ENCODE assay signal across 10 mouse cellular contexts in the genomic region with DNA sequence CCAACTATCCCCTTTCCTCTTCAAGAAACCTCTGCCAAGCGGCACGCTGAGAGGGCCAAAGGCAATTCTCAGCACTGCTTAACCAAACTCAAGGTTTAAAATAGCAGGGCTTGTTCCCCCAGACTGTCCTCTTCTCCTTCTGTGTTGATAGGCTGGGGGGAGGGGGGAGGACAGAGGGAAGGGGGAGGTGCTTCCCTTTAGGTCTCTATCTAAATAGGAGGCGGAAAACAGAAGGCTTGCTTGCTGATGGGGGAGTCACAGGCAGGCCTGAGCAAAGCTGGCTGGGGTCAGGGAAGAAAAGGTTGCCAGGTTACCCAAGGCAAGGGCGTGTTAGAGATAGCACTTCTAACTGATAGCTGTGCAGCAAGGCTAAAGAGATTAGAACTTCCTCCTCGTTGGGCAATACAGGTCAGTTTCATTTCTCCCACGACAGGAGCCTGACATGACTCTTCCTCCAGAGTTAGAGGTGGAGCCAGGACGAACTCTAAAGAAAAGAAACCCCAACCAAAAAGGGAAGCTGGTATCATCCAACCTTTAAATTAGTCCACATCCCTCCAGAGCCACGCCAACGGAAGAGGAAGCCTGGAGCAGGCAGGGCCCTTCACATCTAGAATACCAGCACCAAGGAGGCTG. TPM values are rescaled to one million over a fixed set of nuclear protein-coding genes. Genes with fewer than 3 reads are reported as not detected.
DNase-seq lines count a peak whose midpoint lies in the region; ATAC-seq and TF ChIP-seq lines count a peak whose summit lies in the region.
"Had no signal": no experiment of that assay in that cellular context is flagged by ENCODE, and none has a peak within 500 bp of the region (broad histone marks: within the 10 kb centered on the region; RNA-seq: fewer than 3 reads in every experiment).

No protein-coding gene starts in this region.

- 0 out of 2 replicates have a peak, but pooled peaks have one; percentile 35 for TF ChIP-seq EP300 in ES-Bruce4 (IDR thresholded peaks at IDR 0.05; ENCODE audit: insufficient read depth, low read depth, low read length)

- 54% methylated on average over 9 of the region's 9 CpGs for WGBS in hindbrain, embryonic 10.5 days
- WGBS in hindbrain, embryonic 14.5 days = 56% methylated on average over 9 of the region's 9 CpGs
- WGBS in heart, embryonic 14.5 days = 2% methylated on average over 9 of the region's 9 CpGs
- 43% methylated on average over 9 of the region's 9 CpGs for WGBS in kidney, embryonic 14.5 days
- 58% methylated on average over 9 of the region's 9 CpGs for WGBS in hindbrain, embryonic 13.5 days

- no peaks in the 10 kb centered on the region for H3K9me3 ChIP-seq in hindbrain, embryonic 10.5 days
- H3K9me3 ChIP-seq in hindbrain, embryonic 14.5 days (ENCODE audit: control insufficient read depth, low read length) = no peaks in the 10 kb centered on the region
- no peaks in the 10 kb centered on the region for H3K9me3 ChIP-seq in ES-Bruce4 (replicated peaks; ENCODE audit: control insufficient read depth, insufficient read depth, low read length, poor library complexity, severe bottlenecking)
- no peaks in the 10 kb centered on the region for H3K9me3 ChIP-seq in heart, embryonic 14.5 days (ENCODE audit: control insufficient read depth, low read length)
- no peaks in the 10 kb centered on the region for H3K9me3 ChIP-seq in kidney, embryonic 14.5 days (ENCODE audit: control insufficient read depth, low read length)
- no peaks in the 10 kb centered on the region for H3K9me3 ChIP-seq in hindbrain, embryonic 13.5 days
- H3K9me3 ChIP-seq: embryonic facial prominence, embryonic 12.5 days had no signal

- ATAC-seq in hindbrain, embryonic 14.5 days (ENCODE audit: low FRiP score) = no peak
- ATAC-seq in heart, embryonic 14.5 days (ENCODE audit: insufficient number of reproducible peaks, insufficient read depth, low FRiP score, low read depth) = peak; percentile 70
- ATAC-seq in megakaryocyte, adult 5-6 weeks (ENCODE audit: poor library complexity, severe bottlenecking) = peak; percentile 87
- no peak for ATAC-seq in cerebellum, adult (ENCODE audit: insufficient number of reproducible peaks, low FRiP score, low TSS enrichment)
- ATAC-seq in kidney, embryonic 14.5 days (ENCODE audit: low FRiP score, low TSS enrichment) = no peak; the same call in 1 of the 2 replicates
- ATAC-seq in hindbrain, embryonic 13.5 days (ENCODE audit: low FRiP score) = no peak

- H3K36me3 ChIP-seq in hindbrain, embryonic 10.5 days = peaks cover 39% of the 10 kb centered on the region
- H3K36me3 ChIP-seq in hindbrain, embryonic 14.5 days (replicated peaks; ENCODE audit: control insufficient read depth, insufficient read depth) = no peaks in the 10 kb centered on the region
- peaks cover 18% of the 10 kb centered on the region for H3K36me3 ChIP-seq in ES-Bruce4 (ENCODE audit: control insufficient read depth, insufficient read depth, low read length, poor library complexity, severe bottlenecking)
- H3K36me3 ChIP-seq in heart, embryonic 14.5 days (ENCODE audit: control insufficient read depth, insufficient read depth, low read length) = peaks cover 7% of the 10 kb centered on the region; the same call in 1 of the 2 replicates
- H3K36me3 ChIP-seq in kidney, embryonic 14.5 days (ENCODE audit: control insufficient read depth, insufficient read depth, low read length) = no peaks in the 10 kb centered on the region; the same call in 1 of the 2 replicates
- no peaks in the 10 kb centered on the region for H3K36me3 ChIP-seq in hindbrain, embryonic 13.5 days

- TF ChIP-seq POLR2A in ES-Bruce4 (IDR thresholded peaks at IDR 0.05; ENCODE audit: insufficient read depth, low read length) = no peak

- H3K4me2 ChIP-seq in hindbrain, embryonic 14.5 days (replicated peaks) = no peak overlapping the region
- H3K4me2 ChIP-seq in heart, embryonic 14.5 days (ENCODE audit: low read length) = peak overlapping the region; percentile 46
- H3K4me2 ChIP-seq in kidney, embryonic 14.5 days (replicated peaks; ENCODE audit: low read depth, low read length) = no peak overlapping the region
- no peak overlapping the region for H3K4me2 ChIP-seq in hindbrain, embryonic 13.5 days
- H3K4me2 ChIP-seq: embryonic facial prominence, embryonic 12.5 days had no signal

- 0 out of 2 replicates have a peak overlapping the region, but pooled peaks have one; percentile 50 for H3K27ac ChIP-seq in hindbrain, embryonic 10.5 days
- H3K27ac ChIP-seq in hindbrain, embryonic 14.5 days = no peak overlapping the region
- peak overlapping the region; percentile 63 for H3K27ac ChIP-seq in ES-Bruce4 (ENCODE audit: insufficient read depth, low read length)
- H3K27ac ChIP-seq in heart, embryonic 14.5 days (replicated peaks in 1 of 2; ENCODE audit: control insufficient read depth in 1 of 2, insufficient read depth in 1 of 2, low read depth in 2 of 2, low read length in 2 of 2) = peak overlapping the region; percentile 90
- no peak overlapping the region for H3K27ac ChIP-seq in kidney, embryonic 14.5 days (ENCODE audit: low read depth, low read length)
- H3K27ac ChIP-seq in hindbrain, embryonic 13.5 days = no peak overlapping the region
- H3K27ac ChIP-seq: embryonic facial prominence, embryonic 12.5 days had no signal

- no peak overlapping the region for H3K4me3 ChIP-seq in hindbrain, embryonic 10.5 days
- no peak overlapping the region for H3K4me3 ChIP-seq in hindbrain, embryonic 14.5 days (replicated peaks; ENCODE audit: low read length)
- no peak overlapping the region for H3K4me3 ChIP-seq in ES-Bruce4 (ENCODE audit: low read depth, low read length)
- no peak overlapping the region for H3K4me3 ChIP-seq in heart, embryonic 14.5 days (ENCODE audit: control insufficient read depth in 1 of 2, insufficient read depth in 1 of 2, low read depth in 1 of 2, low read length in 2 of 2)
- no peak overlapping the region for H3K4me3 ChIP-seq in kidney, embryonic 14.5 days (ENCODE audit: low read length)
- no peak overlapping the region for H3K4me3 ChIP-seq in hindbrain, embryonic 13.5 days
- H3K4me3 ChIP-seq: embryonic facial prominence, embryonic 12.5 days had no signal

- H3K9ac ChIP-seq in hindbrain, embryonic 14.5 days = no peak overlapping the region
- H3K9ac ChIP-seq in ES-Bruce4 (ENCODE audit: low read depth, poor library complexity, severe bottlenecking) = peak overlapping the region; percentile 39; the same call in 1 of the 2 replicates
- peak overlapping the region; percentile 58 for H3K9ac ChIP-seq in heart, embryonic 14.5 days (ENCODE audit: low read length)
- no peak overlapping the region for H3K9ac ChIP-seq in kidney, embryonic 14.5 days (ENCODE audit: low read depth, low read length)
- no peak overlapping the region for H3K9ac ChIP-seq in hindbrain, embryonic 13.5 days
- H3K9ac ChIP-seq: embryonic facial prominence, embryonic 12.5 days had no signal

- no peak for DNase-seq in hindbrain, embryonic 10.5 days (ENCODE audit: low spot score)
- no peak for DNase-seq in hindbrain, embryonic 14.5 days (ENCODE audit: low spot score)
- DNase-seq: right cerebral cortex, postnatal 4 days had no signal

- no peak for TF ChIP-seq CTCF in ES-Bruce4 (IDR thresholded peaks at IDR 0.05; ENCODE audit: low read depth, low read length)

- H3K27me3 ChIP-seq in hindbrain, embryonic 10.5 days (ENCODE audit: insufficient read depth, poor library complexity, severe bottlenecking) = no peaks in the 10 kb centered on the region
- H3K27me3 ChIP-seq in hindbrain, embryonic 14.5 days (ENCODE audit: control insufficient read depth, insufficient read depth, low read length) = no peaks in the 10 kb centered on the region
- H3K27me3 ChIP-seq in ES-Bruce4 (ENCODE audit: control insufficient read depth, insufficient read depth, low read length, poor library complexity, severe bottlenecking) = no peaks in the 10 kb centered on the region
- no peaks in the 10 kb centered on the region for H3K27me3 ChIP-seq in heart, embryonic 14.5 days (ENCODE audit: control insufficient read depth, insufficient read depth, low read length)
- no peaks in the 10 kb centered on the region for H3K27me3 ChIP-seq in kidney, embryonic 14.5 days (ENCODE audit: control insufficient read depth, insufficient read depth, low read length)
- H3K27me3 ChIP-seq in hindbrain, embryonic 13.5 days = no peaks in the 10 kb centered on the region
- H3K27me3 ChIP-seq: embryonic facial prominence, embryonic 12.5 days had no signal

- H3K4me1 ChIP-seq in hindbrain, embryonic 10.5 days (replicated peaks) = peaks cover 26% of the 10 kb centered on the region
- H3K4me1 ChIP-seq in hindbrain, embryonic 14.5 days (replicated peaks; ENCODE audit: control insufficient read depth, insufficient read depth, low read length) = no peaks in the 10 kb centered on the region
- H3K4me1 ChIP-seq in ES-Bruce4 (ENCODE audit: control insufficient read depth, insufficient read depth, low read length) = peaks cover 22% of the 10 kb centered on the region
- peaks cover 42 to 63% of the 10 kb centered on the region in 2 experiments for H3K4me1 ChIP-seq in heart, embryonic 14.5 days (ENCODE audit: control insufficient read depth in 2 of 2, insufficient read depth in 2 of 2, low read length in 2 of 2)
- H3K4me1 ChIP-seq in kidney, embryonic 14.5 days (ENCODE audit: control insufficient read depth, insufficient read depth, low read length) = peaks cover 6% of the 10 kb centered on the region; the same call in 1 of the 2 replicates
- H3K4me1 ChIP-seq in hindbrain, embryonic 13.5 days (replicated peaks) = peaks cover 6% of the 10 kb centered on the region; the same call in 1 of the 2 replicates

RNA-seq across cellular contexts. Expression of gene Hk2, which starts 10.3 kb away (rescaled TPM):
- polyA plus RNA-seq in hindbrain, embryonic 10.5 days (2016; fragmentation: Nextera tagmentation; extraction: Ambion mirVana) = 18.7 and 32.0 TPM in 2 replicates
- polyA plus RNA-seq in hindbrain, embryonic 14.5 days (2014; fragmentation: Nextera tagmentation; extraction: Ambion mirVana) = 2.4 and 3.4 TPM in 2 replicates
- 78.6 and 83.0 TPM in 2 replicates for polyA plus RNA-seq in ES-Bruce4 (2011; ENCODE audit: insufficient read depth, insufficient read length, low read depth, missing spikeins)
- polyA plus RNA-seq in heart, embryonic 14.5 days (2014; fragmentation: Nextera tagmentation; extraction: Ambion mirVana) = 31.0 and 38.0 TPM in 2 replicates
- 56.7 and 64.1 TPM in 2 replicates for total RNA-seq in megakaryocyte, adult 5-6 weeks (2015)
- total RNA-seq in megakaryocyte, adult 5-6 weeks (2017) = 70.2 and 71.2 TPM in 2 replicates
- polyA plus RNA-seq in kidney, embryonic 14.5 days (2014; fragmentation: Nextera tagmentation; extraction: Ambion mirVana) = 28.0 TPM in 2 replicates
- 3.7 TPM in 2 replicates for polyA plus RNA-seq in hindbrain, embryonic 13.5 days (2015; fragmentation: Nextera tagmentation; extraction: Ambion mirVana)

RNA-seq across cellular contexts. Expression of gene Pole4, which starts 58.8 kb away (rescaled TPM):
- 87.5 and 93.5 TPM in 2 replicates for polyA plus RNA-seq in hindbrain, embryonic 10.5 days (2016; fragmentation: Nextera tagmentation; extraction: Ambion mirVana)
- polyA plus RNA-seq in hindbrain, embryonic 14.5 days (2014; fragmentation: Nextera tagmentation; extraction: Ambion mirVana) = 145 and 157 TPM in 2 replicates
- 54.0 and 61.1 TPM in 2 replicates for polyA plus RNA-seq in ES-Bruce4 (2011; ENCODE audit: insufficient read depth, insufficient read length, low read depth, missing spikeins)
- 86.6 and 97.1 TPM in 2 replicates for polyA plus RNA-seq in heart, embryonic 14.5 days (2014; fragmentation: Nextera tagmentation; extraction: Ambion mirVana)
- total RNA-seq in megakaryocyte, adult 5-6 weeks (2015) = 57.2 and 72.8 TPM in 2 replicates
- total RNA-seq in megakaryocyte, adult 5-6 weeks (2017) = 28.1 and 28.6 TPM in 2 replicates
- polyA plus RNA-seq in kidney, embryonic 14.5 days (2014; fragmentation: Nextera tagmentation; extraction: Ambion mirVana) = 120 and 136 TPM in 2 replicates
- polyA plus RNA-seq in hindbrain, embryonic 13.5 days (2015; fragmentation: Nextera tagmentation; extraction: Ambion mirVana) = 103 and 104 TPM in 2 replicates

Comparison
In these comparisons a context has a peak if more than half of its experiments do, and no peak if none do; other contexts are left out.
1. H3K27ac ChIP-seq: peak in hindbrain, embryonic 10.5 days (single experiment), ES-Bruce4 (single experiment) and heart, embryonic 14.5 days (2 of 2); none in hindbrain, embryonic 14.5 days (single experiment), kidney, embryonic 14.5 days (single experiment) and hindbrain, embryonic 13.5 days (single experiment).
2. ATAC-seq: peak in heart, embryonic 14.5 days (single experiment) and megakaryocyte, adult 5-6 weeks (single experiment); none in hindbrain, embryonic 14.5 days (single experiment), cerebellum, adult (single experiment), kidney, embryonic 14.5 days (single experiment) and hindbrain, embryonic 13.5 days (single experiment).
3. H3K9ac ChIP-seq: peak in ES-Bruce4 (single experiment) and heart, embryonic 14.5 days (single experiment); none in hindbrain, embryonic 14.5 days (single experiment), kidney, embryonic 14.5 days (single experiment) and hindbrain, embryonic 13.5 days (single experiment).